Comparison of ENCODE assay signal across 9 mouse cellular contexts in genomic region chr2:59746070-59746469, GRCm38 (mm10).
A peak's percentile ranks its signal among the peaks of the same experiment; 100 is the strongest.
DNase-seq lines count a peak whose midpoint lies in the region; ATAC-seq and TF ChIP-seq lines count a peak whose summit lies in the region.
"Had no signal": no experiment of that assay in that cellular context is flagged by ENCODE, and none has a peak within 500 bp of the region (broad histone marks: within the 10 kb centered on the region; RNA-seq: fewer than 3 reads in every experiment).

No protein-coding gene starts in this region.

- no peak for DNase-seq in forebrain, embryonic 10.5 days (ENCODE audit: extremely low spot score, low spot score)
- DNase-seq in layer of hippocampus, adult 2 months (ENCODE audit: low spot score in 2 of 2) = no peak
- no peak for DNase-seq in layer of hippocampus, adult 11-12 months (ENCODE audit: low spot score)
- DNase-seq in adrenal gland, adult 2 months = peak; percentile 75
- DNase-seq in lung, postnatal 14 days = no peak
- DNase-seq in right cerebral cortex, postnatal 25 days = no peak

- no peaks in the 10 kb centered on the region for H3K27me3 ChIP-seq in forebrain, embryonic 10.5 days (ENCODE audit: poor library complexity, severe bottlenecking)
- H3K27me3 ChIP-seq in forebrain, embryonic 15.5 days = no peaks in the 10 kb centered on the region

- no peaks in the 10 kb centered on the region for H3K9me3 ChIP-seq in forebrain, embryonic 10.5 days
- no peaks in the 10 kb centered on the region for H3K9me3 ChIP-seq in forebrain, embryonic 15.5 days

- peaks cover 5% of the 10 kb centered on the region for H3K36me3 ChIP-seq in forebrain, embryonic 10.5 days (replicated peaks)
- H3K36me3 ChIP-seq in forebrain, embryonic 15.5 days = no peaks in the 10 kb centered on the region

- H3K4me3 ChIP-seq in forebrain, embryonic 10.5 days = no peak overlapping the region
- no peak overlapping the region for H3K4me3 ChIP-seq in forebrain, embryonic 15.5 days
- H3K4me3 ChIP-seq in layer of hippocampus, adult 2 months = no peak overlapping the region

- H3K9ac ChIP-seq in forebrain, embryonic 15.5 days (replicated peaks) = no peak overlapping the region

- ATAC-seq in forebrain, embryonic 15.5 days (replicated peaks) = no peak
- peak; percentile 81 for ATAC-seq in megakaryocyte-erythroid progenitor cell, adult 5-6 weeks (replicated peaks; ENCODE audit: low FRiP score, low TSS enrichment, poor library complexity, severe bottlenecking)

- no peak for TF ChIP-seq CTCF in layer of hippocampus, adult 2 months (conservative IDR thresholded peaks at IDR 0.05)

- no peak overlapping the region for H3K4me2 ChIP-seq in forebrain, embryonic 15.5 days (replicated peaks)

- H3K27ac ChIP-seq in forebrain, embryonic 10.5 days = peak overlapping the region; percentile 44; the same call in 1 of the 2 replicates
- no peak overlapping the region for H3K27ac ChIP-seq in forebrain, embryonic 15.5 days (replicated peaks)
- H3K27ac ChIP-seq in layer of hippocampus, adult 2 months = peak overlapping the region; percentile 29; the same call in 1 of the 2 replicates
- H3K27ac ChIP-seq: hindbrain, postnatal 0 days had no signal

- peaks cover 30% of the 10 kb centered on the region for H3K4me1 ChIP-seq in forebrain, embryonic 10.5 days
- no peaks in the 10 kb centered on the region for H3K4me1 ChIP-seq in forebrain, embryonic 15.5 days

- WGBS in forebrain, embryonic 10.5 days = 88% methylated on average over 9 of the region's 9 CpGs
- WGBS in forebrain, embryonic 15.5 days = 83% methylated on average over 9 of the region's 9 CpGs
